Mouse (Mus musculus): ENCODE measurements around the gene Zfp169. TPM values are rescaled to one million over a fixed set of nuclear protein-coding genes. Genes with fewer than 3 reads are reported as not detected.

Gene Zfp169
- polyA plus RNA-seq (2014; fragmentation: Illumina TruSeq; extraction: RNeasy Lipid Tissue Mini Kit (QIAGEN cat#74804); ENCODE audit: low read depth, low replicate concordance): 11.1 TPM

GRCm38 (mm10) chr13:48513003-48513929, at the start of gene Zfp169, which contains the start of gene A830005F24Rik:
TSS of gene Zfp169 (minus strand) at chr13:48513451.
TSS of gene A830005F24Rik (plus strand) at chr13:48513570.

Other genes with a start within 250 kb of the Zfp169 start
- 0.60 TPM for gene A830005F24Rik, start 119 bp upstream of the Zfp169 start, polyA plus RNA-seq (2014; fragmentation: Illumina TruSeq; extraction: RNeasy Lipid Tissue Mini Kit (QIAGEN cat#74804); ENCODE audit: low read depth, low replicate concordance)
- gene Ptpdc1, start 112.2 kb upstream of the Zfp169 start, polyA plus RNA-seq (2014; fragmentation: Illumina TruSeq; extraction: RNeasy Lipid Tissue Mini Kit (QIAGEN cat#74804); ENCODE audit: low read depth, low replicate concordance): 115 TPM
- gene Barx1, start 149.5 kb upstream of the Zfp169 start, polyA plus RNA-seq (2014; fragmentation: Illumina TruSeq; extraction: RNeasy Lipid Tissue Mini Kit (QIAGEN cat#74804); ENCODE audit: low read depth, low replicate concordance): not detected